Mouse (Mus musculus) midbrain, embryonic 15.5 days (tissue): ENCODE measurements at regions not wholly inside any gene's neighbourhood (a gene's known extent, or its start where the extent isn't known, plus 50 kb on each side); places are given as distances from the start of the nearest gene placed in this dataset.

Experiments
- ATAC-seq: fragments of 200-750 bp; cut with Nextera tagmentation; replicated peaks from 2 replicates; pipeline ENCODE4 v1.8.0; 2017; ENCODE audit warnings: moderate TSS enrichment
- H3K27ac ChIP-seq: fragments of 300-500 bp; sonication (generic); 2 replicates; pipeline ENCODE4 v1.5.1; 2015; ENCODE audit warnings: mild to moderate bottlenecking, inconsistent platforms
- H3K27me3 ChIP-seq: fragments of 300-500 bp; sonication (generic); replicated peaks from 2 replicates; pipeline ENCODE4 v1.6.1; 2015; ENCODE audit warnings: inconsistent platforms
- H3K36me3 ChIP-seq: fragments of 300-500 bp; sonication (generic); replicated peaks from 2 replicates; pipeline ENCODE4 v1.6.1; 2015; ENCODE audit warnings: inconsistent platforms
- H3K4me1 ChIP-seq: fragments of 300-500 bp; sonication (generic); 2 replicates; pipeline ENCODE4 v1.6.1; 2015; ENCODE audit warnings: inconsistent platforms
- H3K4me2 ChIP-seq: fragments of 300-500 bp; sonication (generic); 2 replicates; pipeline ENCODE4 v1.6.1; 2015; ENCODE audit warnings: inconsistent platforms, mild to moderate bottlenecking, moderate library complexity
- H3K4me3 ChIP-seq: fragments of 300-500 bp; sonication (generic); 2 replicates; pipeline ENCODE4 v1.5.1; 2015; ENCODE audit warnings: mild to moderate bottlenecking, inconsistent platforms
- H3K9ac ChIP-seq: fragments of 300-500 bp; sonication (generic); 2 replicates; pipeline ENCODE4 v1.6.1; 2015; ENCODE audit warnings: mild to moderate bottlenecking, inconsistent platforms
- H3K9me3 ChIP-seq: fragments of 300-500 bp; sonication (generic); 2 replicates; pipeline ENCODE4 v1.6.1; 2016; ENCODE audit warnings: inconsistent platforms
- WGBS: fragments of 180-500 bp; shearing (Covaris S2); methylation state at CpG from one replicate; pipeline ENCODE4 v1.1.7; 2015; ENCODE audit warnings: mixed read lengths; 5-methylcytosine and 5-hydroxymethylcytosine counted together

DNA sequence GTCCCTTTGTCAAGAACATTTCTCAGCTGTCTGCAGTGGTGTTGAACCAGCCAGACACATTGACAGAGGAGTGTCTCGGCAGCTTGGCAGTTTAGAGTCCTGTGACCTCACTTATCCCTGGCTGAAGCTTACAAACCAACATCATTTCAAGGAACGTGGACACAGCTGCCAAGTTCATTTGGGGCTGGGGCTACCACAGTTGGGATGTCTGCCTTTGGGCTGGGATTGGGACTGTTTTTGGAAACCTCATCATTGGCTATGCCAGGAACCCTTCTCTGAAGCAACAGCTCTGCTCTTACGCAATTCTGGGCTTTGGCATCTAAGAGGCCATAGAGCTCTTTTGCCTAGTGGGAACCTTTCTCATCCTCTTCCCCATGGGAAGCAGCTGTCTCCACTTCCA, 200.4 kb downstream of the Gm15262 start:
- 83% methylated on average over 3 of the region's 3 CpGs for WGBS
- Histone ChIP-seq H3K4me2 (no peak overlapping the region), H3K9me3 (no peaks in the 10 kb centered on the region), H3K4me3 (no peak overlapping the region), H3K27me3 (no peaks in the 10 kb centered on the region), H3K4me1 (no peaks in the 10 kb centered on the region), H3K27ac (no peak overlapping the region), H3K9ac (no peak overlapping the region), H3K36me3 (no peaks in the 10 kb centered on the region)
- no peak for ATAC-seq

- no peak overlapping the region for H3K9ac ChIP-seq
- H3K27ac ChIP-seq, result no peak overlapping the region
- H3K9me3 ChIP-seq, result no peaks in the 10 kb centered on the region
- no peaks in the 10 kb centered on the region for H3K4me1 ChIP-seq
- H3K36me3 ChIP-seq, result no peaks in the 10 kb centered on the region
- WGBS, result 87% methylated on average over 1 of the region's 1 CpGs
- no peak overlapping the region for H3K4me3 ChIP-seq
- peaks cover 11% of the 10 kb centered on the region; the same call in 1 of the 2 replicates for H3K27me3 ChIP-seq
- ATAC-seq, result no peak
- no peak overlapping the region for H3K4me2 ChIP-seq
Observed at GRCm38 (mm10) chrX:161511341-161511740, 205.5 kb upstream of the Rai2 start.

DNA sequence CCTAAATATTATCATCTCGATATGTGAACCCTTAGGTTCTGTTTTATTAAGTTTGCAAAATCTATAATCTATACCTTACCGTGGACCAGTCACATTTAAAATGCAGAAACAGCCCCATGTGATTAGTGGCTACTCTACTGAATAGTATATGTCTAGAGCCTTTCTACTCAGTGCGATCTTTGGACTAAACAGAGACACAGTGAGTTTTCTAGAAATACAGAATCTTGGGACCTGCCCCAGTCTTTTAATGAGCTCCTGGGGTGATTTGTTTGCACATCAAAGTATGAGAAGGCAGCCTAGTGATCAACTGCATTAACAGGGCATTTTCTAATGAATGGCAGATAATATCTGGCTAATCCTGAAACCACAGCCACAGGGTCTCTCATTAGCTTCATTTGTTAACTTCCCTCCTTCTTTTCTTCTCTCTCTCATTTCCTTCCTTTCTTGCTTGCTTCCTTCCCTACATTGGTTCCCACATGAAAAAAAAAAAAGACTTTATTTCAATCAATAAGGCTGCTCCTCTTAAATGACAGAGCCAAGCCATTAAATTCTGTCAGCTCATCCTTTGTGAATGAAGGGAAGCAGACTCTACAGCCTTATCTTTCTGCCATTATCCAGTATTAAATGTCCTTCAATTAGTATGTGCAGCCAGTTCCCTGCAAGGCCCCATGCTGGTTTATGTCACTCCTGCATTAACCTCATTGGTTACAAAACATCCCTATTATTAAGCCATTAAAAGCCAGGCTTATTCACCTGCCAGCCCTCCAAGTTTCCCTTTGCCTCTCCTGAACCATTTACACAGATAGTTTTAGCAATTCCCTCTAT, 193.2 kb upstream of the Rai2 start:
- no peaks in the 10 kb centered on the region for H3K36me3 ChIP-seq
- H3K27ac ChIP-seq, result 0 out of 2 replicates have a peak overlapping the region, but pooled peaks have one; percentile 29
- no peak overlapping the region for H3K9ac ChIP-seq
- H3K4me1 ChIP-seq, result no peaks in the 10 kb centered on the region
- peaks cover 5% of the 10 kb centered on the region; the same call in 1 of the 2 replicates for H3K27me3 ChIP-seq
- 52% methylated on average over 3 of the region's 3 CpGs for WGBS
- no peak for ATAC-seq
- H3K9me3 ChIP-seq, result no peaks in the 10 kb centered on the region
- H3K4me3 ChIP-seq, result no peak overlapping the region
- H3K4me2 ChIP-seq, result no peak overlapping the region

DNA sequence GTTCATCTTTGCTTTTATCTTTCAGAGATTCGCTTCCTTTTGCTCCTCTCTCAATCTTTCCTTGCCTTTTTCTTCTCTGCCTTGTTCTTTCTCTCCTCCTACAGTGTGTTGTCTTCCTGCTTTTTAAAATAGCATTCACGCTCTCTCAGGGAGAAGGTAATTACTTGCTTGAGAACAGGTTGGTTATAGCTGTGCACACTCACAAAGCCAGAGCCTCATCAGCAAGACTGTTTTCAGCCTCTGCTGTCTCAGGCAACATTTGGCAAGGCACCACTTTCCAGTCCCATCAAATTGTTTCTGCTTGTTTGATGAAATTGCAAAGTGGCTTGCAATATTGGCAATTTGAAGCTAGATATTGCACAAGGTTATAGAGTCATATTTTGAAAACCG, 192.6 kb upstream of the Rai2 start:
- ATAC-seq, result no peak
- Histone ChIP-seq H3K9ac (no peak overlapping the region), H3K4me2 (no peak overlapping the region), H3K9me3 (no peaks in the 10 kb centered on the region), H3K27me3 (peaks cover 5% of the 10 kb centered on the region; the same call in 1 of the 2 replicates), H3K4me1 (no peaks in the 10 kb centered on the region), H3K36me3 (no peaks in the 10 kb centered on the region), H3K4me3 (no peak overlapping the region), H3K27ac (0 out of 2 replicates have a peak overlapping the region, but pooled peaks have one; percentile 29)
- WGBS, result 61% methylated on average over 3 of the region's 3 CpGs

DNA sequence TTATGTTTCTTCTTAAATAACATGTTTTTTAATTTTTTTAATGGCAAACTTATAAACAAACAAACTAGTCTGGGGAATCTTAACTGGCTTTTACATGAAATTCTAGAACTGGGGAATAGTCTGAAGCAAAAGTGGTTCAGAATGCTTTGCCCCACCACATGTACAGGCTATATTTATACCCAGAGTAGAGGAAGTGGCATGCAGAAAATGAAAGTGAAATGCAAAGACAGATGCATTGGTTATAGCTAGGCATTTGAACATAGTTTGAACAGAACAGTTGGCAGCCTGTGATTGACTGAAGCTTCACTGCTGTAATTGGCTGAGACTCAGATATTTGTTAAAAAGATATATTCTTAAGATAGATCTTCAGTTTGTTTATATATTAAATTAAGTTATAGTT, 179.6 kb upstream of the Rai2 start:
- Histone ChIP-seq H3K9ac (no peak overlapping the region), H3K36me3 (no peaks in the 10 kb centered on the region), H3K27me3 (no peaks in the 10 kb centered on the region; the same call in 1 of the 2 replicates), H3K9me3 (no peaks in the 10 kb centered on the region), H3K27ac (no peak overlapping the region), H3K4me1 (no peaks in the 10 kb centered on the region), H3K4me2 (no peak overlapping the region), H3K4me3 (no peak overlapping the region)
- ATAC-seq, result no peak

DNA sequence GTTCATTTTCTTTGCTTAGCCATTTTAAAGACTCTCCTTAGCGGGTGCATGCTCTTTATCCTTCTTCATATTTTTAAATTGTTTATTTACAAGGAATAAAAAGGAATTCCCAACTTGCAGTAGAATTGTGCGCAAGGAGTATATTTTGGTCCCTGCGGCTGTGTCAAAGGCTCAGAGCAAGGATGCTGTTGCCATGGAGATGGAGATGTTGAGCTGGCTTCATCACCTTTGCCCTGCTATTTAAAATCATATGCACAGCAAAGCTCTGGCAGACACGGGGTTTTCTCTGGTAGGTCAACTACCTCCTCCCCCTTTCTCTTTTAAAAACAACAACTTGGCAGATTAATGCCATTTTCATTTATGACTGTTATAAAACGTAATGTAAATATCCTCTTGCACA, 160.0 kb upstream of the Rai2 start:
- 46% methylated on average over 5 of the region's 5 CpGs for WGBS
- peaks cover 7% of the 10 kb centered on the region; the same call in 1 of the 2 replicates for H3K27me3 ChIP-seq
- H3K9me3 ChIP-seq, result no peaks in the 10 kb centered on the region
- no peak overlapping the region for H3K9ac ChIP-seq
- 0 out of 2 replicates have a peak, but pooled peaks have one; percentile 62 for ATAC-seq
- no peaks in the 10 kb centered on the region for H3K36me3 ChIP-seq
- H3K4me1 ChIP-seq, result no peaks in the 10 kb centered on the region
- H3K4me3 ChIP-seq, result no peak overlapping the region
- no peak overlapping the region for H3K4me2 ChIP-seq
- no peak overlapping the region for H3K27ac ChIP-seq

- no peaks in the 10 kb centered on the region for H3K4me1 ChIP-seq
- no peak overlapping the region for H3K9ac ChIP-seq
- no peaks in the 10 kb centered on the region for H3K36me3 ChIP-seq
- no peak overlapping the region for H3K4me2 ChIP-seq
- no peak overlapping the region for H3K4me3 ChIP-seq
- H3K27me3 ChIP-seq, result peaks cover 7% of the 10 kb centered on the region; the same call in 1 of the 2 replicates
- no peaks in the 10 kb centered on the region for H3K9me3 ChIP-seq
- ATAC-seq, result no peak; the same call in 1 of the 2 replicates
- no peak overlapping the region for H3K27ac ChIP-seq
Observed at GRCm38 (mm10) chrX:161558511-161558910, 158.4 kb upstream of the Rai2 start.

DNA sequence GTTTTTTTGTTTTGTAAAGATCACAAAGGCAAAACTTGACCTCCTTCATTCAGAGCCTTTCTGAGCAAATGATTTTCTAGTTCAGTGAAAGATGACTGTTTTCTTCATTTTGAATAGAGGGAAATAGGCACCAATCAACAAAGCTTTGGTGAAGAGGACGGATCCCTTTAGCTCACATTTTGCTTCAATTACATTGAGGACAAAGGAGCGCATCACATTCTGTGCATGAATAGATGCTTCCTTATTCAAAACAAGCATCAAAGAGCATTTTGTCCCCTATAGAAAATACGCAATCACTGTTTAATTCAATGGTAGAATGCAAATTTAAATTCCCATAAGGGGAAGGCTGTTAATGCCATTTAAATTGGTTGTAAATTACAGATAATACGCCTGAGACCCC, 150.4 kb upstream of the Rai2 start:
- Histone ChIP-seq H3K36me3 (no peaks in the 10 kb centered on the region), H3K4me3 (no peak overlapping the region), H3K4me2 (no peak overlapping the region), H3K4me1 (no peaks in the 10 kb centered on the region), H3K9me3 (no peaks in the 10 kb centered on the region), H3K9ac (no peak overlapping the region), H3K27me3 (no peaks in the 10 kb centered on the region), H3K27ac (no peak overlapping the region)
- whole genome bisulfite sequencing, result 38% methylated on average over 4 of the region's 4 CpGs
- no peak for ATAC-seq

DNA sequence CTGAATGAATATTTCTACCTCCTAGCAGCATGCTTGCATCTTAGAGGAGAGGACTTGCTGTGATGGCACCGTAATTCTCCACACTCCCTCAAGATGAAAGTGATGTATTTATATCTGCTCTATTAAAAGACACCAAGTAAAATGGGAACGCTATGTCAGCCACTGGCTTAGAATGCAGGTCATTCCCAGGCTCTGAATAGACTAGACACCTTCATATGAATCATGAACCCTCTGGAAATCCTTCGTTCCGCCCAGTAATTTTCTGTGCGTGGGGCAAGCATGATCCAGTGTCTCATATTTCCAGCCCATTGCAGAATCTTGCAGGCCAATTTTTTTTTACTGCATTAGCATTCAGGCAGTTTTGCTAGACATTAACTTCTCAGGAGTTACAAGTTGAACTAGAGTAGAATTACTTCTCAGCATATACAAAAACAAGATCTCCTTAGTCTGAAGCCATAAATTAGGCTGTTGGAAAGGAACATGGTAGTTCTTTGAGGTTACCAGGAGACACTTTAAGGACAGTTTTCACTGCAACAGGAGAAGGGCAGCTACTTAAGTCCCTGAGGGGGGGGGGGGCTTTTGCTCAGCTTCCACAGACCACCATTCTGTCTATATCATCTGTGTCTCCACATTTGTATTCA, 134.7 kb upstream of the Rai2 start:
- no peak for ATAC-seq
- no peaks in the 10 kb centered on the region; the same call in 1 of the 2 replicates for H3K27me3 ChIP-seq
- H3K9me3 ChIP-seq, result no peaks in the 10 kb centered on the region
- WGBS, result 74% methylated on average over 5 of the region's 5 CpGs
- no peak overlapping the region for H3K27ac ChIP-seq
- no peak overlapping the region for H3K4me2 ChIP-seq
- no peak overlapping the region for H3K9ac ChIP-seq
- H3K4me3 ChIP-seq, result no peak overlapping the region
- H3K4me1 ChIP-seq, result no peaks in the 10 kb centered on the region
- H3K36me3 ChIP-seq, result no peaks in the 10 kb centered on the region

GRCm38 (mm10) chrX:161583872-161584271, 133.0 kb upstream of the Rai2 start:
- Histone ChIP-seq H3K27me3 (no peaks in the 10 kb centered on the region; the same call in 1 of the 2 replicates), H3K4me3 (no peak overlapping the region), H3K4me1 (no peaks in the 10 kb centered on the region), H3K27ac (no peak overlapping the region), H3K36me3 (no peaks in the 10 kb centered on the region), H3K4me2 (no peak overlapping the region), H3K9me3 (no peaks in the 10 kb centered on the region), H3K9ac (no peak overlapping the region)
- 58% methylated on average over 2 of the region's 2 CpGs for WGBS
- no peak for ATAC-seq

GRCm38 (mm10) chrX:161633869-161634268, 83.0 kb upstream of the Rai2 start:
- no peak overlapping the region for H3K9ac ChIP-seq

DNA sequence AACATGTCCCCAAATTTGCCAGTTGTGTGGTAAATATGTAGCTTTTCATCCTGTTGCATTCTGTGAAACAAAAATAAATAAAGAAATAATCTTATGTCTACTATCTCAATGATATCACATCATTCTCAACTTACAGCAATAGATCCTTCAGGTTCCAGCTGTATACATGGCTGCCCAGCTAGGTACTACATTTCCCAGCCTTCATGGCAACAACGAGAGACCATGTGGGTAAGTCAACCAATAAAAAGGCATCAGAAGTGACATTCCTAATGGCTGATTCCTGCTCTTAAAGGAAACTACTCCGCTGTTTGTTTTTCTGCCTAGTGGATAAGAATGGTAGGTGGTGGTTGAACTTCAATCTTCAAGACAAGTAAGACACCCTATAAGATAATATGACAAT, 82.5 kb upstream of the Rai2 start:
- Histone ChIP-seq H3K4me3 (no peak overlapping the region), H3K9ac (no peak overlapping the region), H3K27me3 (peaks cover 5% of the 10 kb centered on the region; the same call in 1 of the 2 replicates), H3K27ac (no peak overlapping the region), H3K9me3 (no peaks in the 10 kb centered on the region), H3K36me3 (no peaks in the 10 kb centered on the region), H3K4me2 (no peak overlapping the region), H3K4me1 (no peaks in the 10 kb centered on the region)
- WGBS, result 84% methylated on average over 2 of the region's 2 CpGs
- peak; percentile 93 for ATAC-seq

More at GRCm38 (mm10) chrX:161633869-161634268, 83.0 kb upstream of the Rai2 start:
- Histone ChIP-seq H3K4me3 (no peak overlapping the region), H3K4me2 (no peak overlapping the region), H3K4me1 (no peaks in the 10 kb centered on the region), H3K36me3 (no peaks in the 10 kb centered on the region), H3K27me3 (peaks cover 5% of the 10 kb centered on the region; the same call in 1 of the 2 replicates), H3K9me3 (no peaks in the 10 kb centered on the region), H3K27ac (no peak overlapping the region)
- WGBS, result 69% methylated on average over 5 of the region's 5 CpGs
- no peak for ATAC-seq
